Mouse (Mus musculus): Measurements from ENCODE around the gene Stx7. TPM values are rescaled to one million over a fixed set of nuclear protein-coding genes. Genes with fewer than 3 reads are reported as not detected.

The Stx7 gene
- total RNA-seq, 1 experiment from 2014 or later = 123 TPM

DNA sequence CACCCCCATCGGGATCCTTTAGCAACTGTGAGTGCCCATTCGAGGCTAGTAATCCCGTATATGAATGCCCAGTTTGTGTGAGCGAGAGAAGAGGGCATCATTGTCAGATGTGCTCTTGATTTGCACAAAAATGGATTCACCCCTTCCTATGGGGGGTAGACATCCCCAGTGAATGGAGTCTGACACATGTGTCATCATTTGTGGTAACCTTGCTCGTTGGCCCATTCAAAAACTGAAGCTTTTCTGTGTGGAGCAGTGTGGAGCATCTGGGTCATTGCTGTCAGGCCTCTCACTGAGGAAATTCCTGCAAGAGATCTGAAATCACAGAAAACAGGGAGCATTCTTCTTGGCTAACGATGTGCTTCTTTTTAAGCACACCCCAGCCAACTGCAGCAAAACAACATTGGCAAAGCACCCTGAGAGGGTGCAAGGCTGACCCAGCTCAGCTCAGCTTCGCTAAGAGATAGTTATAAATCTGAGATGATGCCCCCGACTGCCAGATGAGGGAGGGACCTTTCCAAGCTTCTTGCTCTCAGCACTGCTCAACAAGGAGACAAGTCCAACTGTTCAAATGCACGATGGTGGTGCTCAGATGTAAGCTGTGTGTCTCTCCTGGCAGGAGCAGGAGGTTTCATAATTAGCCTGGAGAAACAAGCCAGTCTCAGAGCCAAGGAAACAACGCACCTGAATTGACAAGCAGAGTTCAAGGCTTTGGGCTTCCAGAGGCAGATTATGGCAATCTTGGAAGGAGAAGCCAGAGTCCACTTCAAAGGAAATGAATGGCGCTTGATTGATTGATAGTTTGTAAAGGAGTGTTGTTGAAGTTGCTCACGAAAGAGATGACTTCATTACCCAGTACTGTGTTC, 79.4 kb downstream of the Stx7 start:
- ATAC-seq (replicated peaks; ENCODE audit: insufficient number of reproducible peaks, low FRiP score, low TSS enrichment, poor library complexity, severe bottlenecking) = no peak

DNA sequence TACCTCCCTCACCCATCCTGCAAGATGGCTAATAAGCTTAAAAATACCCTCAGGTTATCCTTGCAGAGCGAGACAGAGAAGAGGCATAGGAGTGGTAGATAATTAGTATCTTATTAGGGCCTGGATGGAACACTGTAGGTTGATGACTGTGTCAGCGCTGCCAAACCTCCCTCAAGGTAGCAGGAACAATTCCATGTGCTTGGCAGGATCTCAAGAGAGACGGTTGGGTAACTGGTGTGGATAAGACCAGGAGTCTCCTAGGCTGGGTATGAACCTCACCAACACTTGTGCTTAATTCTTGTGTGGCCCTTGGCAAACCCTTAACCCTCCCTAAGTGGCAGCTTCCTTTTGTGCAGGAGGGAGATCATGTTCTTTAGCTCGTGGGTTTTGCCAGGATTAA, 83.2 kb downstream of the Stx7 start:
- ATAC-seq (replicated peaks; ENCODE audit: insufficient number of reproducible peaks, low FRiP score, low TSS enrichment, poor library complexity, severe bottlenecking) = no peak

DNA sequence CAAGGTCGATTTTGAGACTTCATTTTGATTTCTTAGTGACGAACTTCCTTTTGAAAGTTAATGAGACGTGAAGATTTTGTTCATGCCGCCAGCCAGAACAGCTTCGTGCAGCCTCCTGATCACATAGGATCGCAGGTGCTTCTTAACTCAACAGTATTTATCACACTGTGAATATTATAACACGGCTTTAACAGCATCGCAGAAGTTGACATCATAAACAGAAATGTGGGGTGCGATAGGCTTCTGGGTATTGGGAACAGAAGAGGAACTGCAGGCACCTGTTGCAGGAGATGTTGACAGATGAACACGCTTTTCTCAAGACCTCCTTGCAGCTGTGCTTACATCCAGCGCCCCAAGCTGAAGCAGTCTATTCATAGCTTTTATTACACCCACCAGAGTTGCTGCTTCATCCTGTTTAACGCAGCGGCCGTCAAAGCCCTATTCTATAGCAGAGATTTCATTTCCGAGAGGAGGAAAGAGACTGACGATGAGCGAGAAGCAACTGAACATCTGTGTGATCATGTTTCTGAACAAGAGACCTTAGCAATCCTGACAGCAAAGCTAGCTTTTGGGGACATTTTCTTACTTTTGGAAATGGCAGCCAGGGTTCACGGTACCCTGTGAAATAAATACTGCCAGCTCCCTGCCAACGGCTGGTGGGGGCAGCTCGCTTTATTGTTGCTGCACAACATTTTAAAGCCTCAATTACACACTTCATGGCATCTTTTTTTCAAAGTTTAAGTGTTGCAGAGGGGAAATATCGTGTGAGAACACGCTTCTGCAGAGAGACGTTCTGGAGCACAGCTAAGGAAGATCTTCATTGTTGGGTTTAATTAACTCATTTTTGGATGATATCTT, 86.6 kb downstream of the Stx7 start:
- ATAC-seq (replicated peaks; ENCODE audit: insufficient number of reproducible peaks, low FRiP score, low TSS enrichment, poor library complexity, severe bottlenecking) = no peak

Other genes starting within 250 kb of the Stx7 start
- gene Taar1, start 228.9 kb upstream of the Stx7 start, total RNA-seq (2017) = not detected in 3 replicates
- not detected in 3 replicates for gene Taar2, start 210.7 kb upstream of the Stx7 start, total RNA-seq (2017)
- gene Taar3, start 199.7 kb upstream of the Stx7 start, total RNA-seq (2017) = not detected in 3 replicates
- gene Taar4, start 188.8 kb upstream of the Stx7 start, total RNA-seq (2017) = not detected in 3 replicates
- gene Taar5, start 178.6 kb upstream of the Stx7 start, total RNA-seq (2017) = not detected in 3 replicates
- gene Taar6, start 163.7 kb upstream of the Stx7 start, total RNA-seq (2017) = not detected in 3 replicates
- not detected in 3 replicates for gene Taar7a, start 155.8 kb upstream of the Stx7 start, total RNA-seq (2017)
- not detected in 3 replicates for gene Taar7b, start 149.4 kb upstream of the Stx7 start, total RNA-seq (2017)
- gene Taar7d, start 122.1 kb upstream of the Stx7 start, total RNA-seq (2017) = not detected in 3 replicates
- not detected in 3 replicates for gene Taar7e, start 111.7 kb upstream of the Stx7 start, total RNA-seq (2017)
- gene Taar7f, start 99.8 kb upstream of the Stx7 start, total RNA-seq (2017) = not detected in 3 replicates
- gene Taar8a, start 72.8 kb upstream of the Stx7 start, total RNA-seq (2017) = not detected in 3 replicates
- gene Taar8b, start 57.0 kb upstream of the Stx7 start, total RNA-seq (2017) = not detected in 3 replicates
- gene Taar8c, start 47.4 kb upstream of the Stx7 start, total RNA-seq (2017) = not detected in 3 replicates
- not detected in 3 replicates for gene Taar9, start 39.8 kb upstream of the Stx7 start, total RNA-seq (2017)
- gene Moxd1, start 74.2 kb downstream of the Stx7 start, total RNA-seq (2017) = not detected in 3 replicates

All from monocyte, adult 5-6 weeks (primary cell).